Mouse (Mus musculus): Measurements from ENCODE around the gene Ap2a1. TPM values are rescaled to one million over a fixed set of nuclear protein-coding genes. Genes with fewer than 3 reads are reported as not detected.

Ap2a1 gene
- polyA plus RNA-seq, 1 experiment, result 216 TPM

- peak; percentile 44 for DNase-seq
- H3K4me3 ChIP-seq (replicated peaks; ENCODE audit: insufficient read depth, low read depth, low read length), result no peak overlapping the region
These were observed 28.9 kb upstream of the Ap2a1 start for GRCm38 (mm10) chr7:44958208-44958607.

GRCm38 (mm10) chr7:44957183-44957835, 28.0 kb upstream of the Ap2a1 start:
- Histone ChIP-seq H3K4me3 (replicated peaks; ENCODE audit: insufficient read depth, low read depth, low read length) (no peak overlapping the region), H3K27ac (ENCODE audit: insufficient read depth, low read length) (no peak overlapping the region), H3K4me1 (ENCODE audit: control insufficient read depth, insufficient read depth, low read length) (no peaks in the 10 kb centered on the region), H3K27me3 (ENCODE audit: control insufficient read depth, insufficient read depth, low read length) (no peaks in the 10 kb centered on the region)
- 20% methylated on average over 20 of the region's 20 CpGs for WGBS
- TF ChIP-seq CTCF (IDR thresholded peaks at IDR 0.05; ENCODE audit: borderline replicate concordance, insufficient read depth, low read depth, low read length) (no peak), POLR2A (IDR thresholded peaks at IDR 0.05; ENCODE audit: borderline replicate concordance, insufficient read depth, low read length) (no peak)
- peak in 1 of 2 experiments; percentile 16 for DNase-seq

More at GRCm38 (mm10) chr7:44958208-44958607, 28.9 kb upstream of the Ap2a1 start:
- 49% methylated on average over 7 of the region's 7 CpGs for WGBS
- no peaks in the 10 kb centered on the region for H3K4me1 ChIP-seq (ENCODE audit: control insufficient read depth, insufficient read depth, low read length)
- peak; percentile 69 for TF ChIP-seq CTCF (IDR thresholded peaks at IDR 0.05; ENCODE audit: borderline replicate concordance, insufficient read depth, low read depth, low read length)
- TF ChIP-seq POLR2A (IDR thresholded peaks at IDR 0.05; ENCODE audit: borderline replicate concordance, insufficient read depth, low read length), result no peak
- H3K27me3 ChIP-seq (ENCODE audit: control insufficient read depth, insufficient read depth, low read length), result no peaks in the 10 kb centered on the region
- H3K27ac ChIP-seq (ENCODE audit: insufficient read depth, low read length), result no peak overlapping the region

GRCm38 (mm10) chr7:44956266-44956665, 27.0 kb upstream of the Ap2a1 start:
- no peak for DNase-seq
- Histone ChIP-seq H3K27ac (ENCODE audit: insufficient read depth, low read length) (no peak overlapping the region), H3K4me3 (replicated peaks; ENCODE audit: insufficient read depth, low read depth, low read length) (no peak overlapping the region), H3K4me1 (ENCODE audit: control insufficient read depth, insufficient read depth, low read length) (peaks cover 3% of the 10 kb centered on the region; the same call in 1 of the 2 replicates), H3K27me3 (ENCODE audit: control insufficient read depth, insufficient read depth, low read length) (no peaks in the 10 kb centered on the region)
- no peak for TF ChIP-seq CTCF (IDR thresholded peaks at IDR 0.05; ENCODE audit: borderline replicate concordance, insufficient read depth, low read depth, low read length)
- no peak for TF ChIP-seq POLR2A (IDR thresholded peaks at IDR 0.05; ENCODE audit: borderline replicate concordance, insufficient read depth, low read length)
- 23% methylated on average over 6 of the region's 6 CpGs for WGBS

GRCm38 (mm10) chr7:44955628-44956027, 26.3 kb upstream of the Ap2a1 start:
- Histone ChIP-seq H3K27ac (ENCODE audit: insufficient read depth, low read length) (no peak overlapping the region), H3K4me1 (ENCODE audit: control insufficient read depth, insufficient read depth, low read length) (peaks cover 3% of the 10 kb centered on the region; the same call in 1 of the 2 replicates), H3K27me3 (ENCODE audit: control insufficient read depth, insufficient read depth, low read length) (no peaks in the 10 kb centered on the region), H3K4me3 (replicated peaks; ENCODE audit: insufficient read depth, low read depth, low read length) (no peak overlapping the region)
- no peak for DNase-seq
- TF ChIP-seq CTCF (IDR thresholded peaks at IDR 0.05; ENCODE audit: borderline replicate concordance, insufficient read depth, low read depth, low read length), result peak; percentile 60
- TF ChIP-seq POLR2A (IDR thresholded peaks at IDR 0.05; ENCODE audit: borderline replicate concordance, insufficient read depth, low read length), result no peak
- 48% methylated on average over 5 of the region's 5 CpGs for WGBS

- H3K4me1 ChIP-seq (ENCODE audit: control insufficient read depth, insufficient read depth, low read length), result peaks cover 3% of the 10 kb centered on the region; the same call in 1 of the 2 replicates
- 67% methylated on average over 12 of the region's 12 CpGs for WGBS
- TF ChIP-seq POLR2A (IDR thresholded peaks at IDR 0.05; ENCODE audit: borderline replicate concordance, insufficient read depth, low read length), result no peak
- no peak for DNase-seq
- no peaks in the 10 kb centered on the region for H3K27me3 ChIP-seq (ENCODE audit: control insufficient read depth, insufficient read depth, low read length)
- no peak overlapping the region for H3K4me3 ChIP-seq (replicated peaks; ENCODE audit: insufficient read depth, low read depth, low read length)
- no peak overlapping the region for H3K27ac ChIP-seq (ENCODE audit: insufficient read depth, low read length)
These were observed 25.0 kb upstream of the Ap2a1 start for GRCm38 (mm10) chr7:44954091-44954885.

GRCm38 (mm10) chr7:44953561-44953960, 24.3 kb upstream of the Ap2a1 start:
- 44% methylated on average over 14 of the region's 14 CpGs for WGBS

GRCm38 (mm10) chr7:44952611-44953306, 23.5 kb upstream of the Ap2a1 start:
- no peak overlapping the region for H3K27ac ChIP-seq (ENCODE audit: insufficient read depth, low read length)

More at GRCm38 (mm10) chr7:44953561-44953960, 24.3 kb upstream of the Ap2a1 start:
- Histone ChIP-seq H3K27ac (ENCODE audit: insufficient read depth, low read length) (no peak overlapping the region), H3K4me1 (ENCODE audit: control insufficient read depth, insufficient read depth, low read length) (peaks cover 3% of the 10 kb centered on the region; the same call in 1 of the 2 replicates), H3K4me3 (replicated peaks; ENCODE audit: insufficient read depth, low read depth, low read length) (no peak overlapping the region), H3K27me3 (ENCODE audit: control insufficient read depth, insufficient read depth, low read length) (no peaks in the 10 kb centered on the region)
- DNase-seq, result no peak
- no peak for TF ChIP-seq CTCF (IDR thresholded peaks at IDR 0.05; ENCODE audit: borderline replicate concordance, insufficient read depth, low read depth, low read length)
- TF ChIP-seq POLR2A (IDR thresholded peaks at IDR 0.05; ENCODE audit: borderline replicate concordance, insufficient read depth, low read length), result no peak

More at GRCm38 (mm10) chr7:44952611-44953306, 23.5 kb upstream of the Ap2a1 start:
- Histone ChIP-seq H3K4me1 (ENCODE audit: control insufficient read depth, insufficient read depth, low read length) (peaks cover 3% of the 10 kb centered on the region; the same call in 1 of the 2 replicates), H3K27me3 (ENCODE audit: control insufficient read depth, insufficient read depth, low read length) (no peaks in the 10 kb centered on the region), H3K4me3 (replicated peaks; ENCODE audit: insufficient read depth, low read depth, low read length) (peak overlapping the region; percentile 47)
- TF ChIP-seq CTCF (IDR thresholded peaks at IDR 0.05; ENCODE audit: borderline replicate concordance, insufficient read depth, low read depth, low read length) (no peak), POLR2A (IDR thresholded peaks at IDR 0.05; ENCODE audit: borderline replicate concordance, insufficient read depth, low read length) (0 out of 2 replicates have a peak, but pooled peaks have one; percentile 20)
- 8% methylated on average over 24 of the region's 24 CpGs for WGBS
- DNase-seq, result peak; percentile 82 to 84
